In the genomic region with DNA sequence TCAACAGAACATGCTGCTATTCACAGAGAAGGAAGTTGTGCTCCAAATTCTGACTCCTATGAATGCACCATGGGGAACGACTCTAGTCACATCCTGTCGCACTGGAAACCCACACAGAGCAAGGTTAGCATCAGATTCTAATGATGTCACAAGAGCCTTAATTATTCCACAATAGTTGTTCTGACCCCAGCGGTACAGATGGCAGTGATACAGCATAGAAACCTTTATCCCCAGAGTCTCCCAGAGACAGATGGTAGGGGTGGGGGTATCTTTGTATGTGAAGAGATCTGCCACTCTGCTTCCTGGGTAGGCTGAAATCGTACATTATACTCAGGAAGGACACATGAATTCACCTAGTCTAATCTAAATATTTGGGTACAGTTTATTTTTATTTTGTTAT, we compare ENCODE assay signal across 20 mouse cellular contexts.
A peak's percentile ranks its signal among the peaks of the same experiment; 100 is the strongest.
DNase-seq lines count a peak whose midpoint lies in the region; ATAC-seq lines count a peak whose summit lies in the region.
"Had no signal": no experiment of that assay in that cellular context is flagged by ENCODE, and none has a peak within 500 bp of the region (broad histone marks: within the 10 kb centered on the region; RNA-seq: fewer than 3 reads in every experiment).

No protein-coding gene starts in this region.

- 71% methylated on average over 4 of the region's 4 CpGs for WGBS in forebrain, embryonic 12.5 days
- 87% methylated on average over 4 of the region's 4 CpGs for WGBS in forebrain, embryonic 10.5 days
- WGBS in midbrain, embryonic 12.5 days = 73% methylated on average over 4 of the region's 4 CpGs
- 45% methylated on average over 4 of the region's 4 CpGs for WGBS in midbrain, embryonic 16.5 days
- WGBS in hindbrain, embryonic 13.5 days = 50% methylated on average over 4 of the region's 4 CpGs
- WGBS in neural tube, embryonic 13.5 days = 57% methylated on average over 4 of the region's 4 CpGs

- H3K4me3 ChIP-seq in forebrain, embryonic 12.5 days (replicated peaks) = no peak overlapping the region
- H3K4me3 ChIP-seq in forebrain, embryonic 10.5 days = no peak overlapping the region
- H3K4me3 ChIP-seq in midbrain, embryonic 12.5 days = no peak overlapping the region
- H3K4me3 ChIP-seq in midbrain, embryonic 16.5 days (ENCODE audit: low read depth, low read length) = no peak overlapping the region
- H3K4me3 ChIP-seq in hindbrain, embryonic 13.5 days = no peak overlapping the region
- H3K4me3 ChIP-seq in neural tube, embryonic 13.5 days = no peak overlapping the region
- H3K4me3 ChIP-seq: embryonic facial prominence, embryonic 15.5 days; gastrocnemius, adult 2 months had no signal

- no peak overlapping the region for H3K27ac ChIP-seq in forebrain, embryonic 12.5 days
- H3K27ac ChIP-seq in forebrain, embryonic 10.5 days = no peak overlapping the region
- no peak overlapping the region for H3K27ac ChIP-seq in midbrain, embryonic 12.5 days (replicated peaks)
- no peak overlapping the region for H3K27ac ChIP-seq in midbrain, embryonic 16.5 days (ENCODE audit: low read length)
- no peak overlapping the region for H3K27ac ChIP-seq in hindbrain, embryonic 13.5 days
- no peak overlapping the region for H3K27ac ChIP-seq in neural tube, embryonic 13.5 days (replicated peaks)
- H3K27ac ChIP-seq: embryonic facial prominence, embryonic 15.5 days; gastrocnemius, adult 2 months had no signal

- DNase-seq in forebrain, embryonic 10.5 days (ENCODE audit: extremely low spot score, low spot score) = no peak
- no peak for DNase-seq in heart, adult 18-20 months
- DNase-seq: adrenal gland, adult 8-10 months; B cell, adult 2 months; cerebellum, adult 18-20 months; gastrocnemius, adult 2 months; heart, adult 11 months; kidney, adult 8-10 months; kidney, postnatal 25 days; layer of hippocampus, adult 9-11 months; lung, adult 18-20 months; right cerebral cortex, adult 18-20 months had no signal

- no peaks in the 10 kb centered on the region for H3K4me1 ChIP-seq in forebrain, embryonic 12.5 days
- no peaks in the 10 kb centered on the region for H3K4me1 ChIP-seq in forebrain, embryonic 10.5 days
- no peaks in the 10 kb centered on the region for H3K4me1 ChIP-seq in midbrain, embryonic 12.5 days
- no peaks in the 10 kb centered on the region for H3K4me1 ChIP-seq in midbrain, embryonic 16.5 days (ENCODE audit: control insufficient read depth, insufficient read depth, low read length)
- peaks cover 4% of the 10 kb centered on the region; the same call in 1 of the 2 replicates for H3K4me1 ChIP-seq in hindbrain, embryonic 13.5 days (replicated peaks)
- H3K4me1 ChIP-seq in neural tube, embryonic 13.5 days (replicated peaks) = no peaks in the 10 kb centered on the region
- H3K4me1 ChIP-seq: embryonic facial prominence, embryonic 15.5 days had no signal

- no peaks in the 10 kb centered on the region for H3K36me3 ChIP-seq in forebrain, embryonic 12.5 days (replicated peaks)
- no peaks in the 10 kb centered on the region for H3K36me3 ChIP-seq in forebrain, embryonic 10.5 days (replicated peaks)
- no peaks in the 10 kb centered on the region for H3K36me3 ChIP-seq in midbrain, embryonic 12.5 days
- no peaks in the 10 kb centered on the region for H3K36me3 ChIP-seq in midbrain, embryonic 16.5 days (ENCODE audit: control insufficient read depth, insufficient read depth, low read length)
- no peaks in the 10 kb centered on the region for H3K36me3 ChIP-seq in hindbrain, embryonic 13.5 days
- no peaks in the 10 kb centered on the region for H3K36me3 ChIP-seq in neural tube, embryonic 13.5 days
- H3K36me3 ChIP-seq: embryonic facial prominence, embryonic 15.5 days had no signal

- ATAC-seq in forebrain, embryonic 12.5 days (ENCODE audit: low FRiP score) = 0 out of 2 replicates have a peak, but pooled peaks have one; percentile 53
- ATAC-seq in midbrain, embryonic 12.5 days (ENCODE audit: low FRiP score, low read depth) = peak; percentile 82
- no peak for ATAC-seq in midbrain, embryonic 16.5 days
- peak; percentile 54; the same call in 1 of the 2 replicates for ATAC-seq in hindbrain, embryonic 13.5 days (ENCODE audit: low FRiP score)
- 0 out of 2 replicates have a peak, but pooled peaks have one; percentile 36 for ATAC-seq in neural tube, embryonic 13.5 days (ENCODE audit: low read depth)
- ATAC-seq in megakaryocyte-erythroid progenitor cell, adult 5-6 weeks (replicated peaks; ENCODE audit: low FRiP score, low TSS enrichment, poor library complexity, severe bottlenecking) = no peak
- ATAC-seq: inflammation-experienced regulatory T-cells, adult 6 months had no signal

- no peak overlapping the region for H3K4me2 ChIP-seq in forebrain, embryonic 12.5 days
- H3K4me2 ChIP-seq in midbrain, embryonic 12.5 days (replicated peaks) = no peak overlapping the region
- H3K4me2 ChIP-seq in midbrain, embryonic 16.5 days (ENCODE audit: low read length) = no peak overlapping the region
- no peak overlapping the region for H3K4me2 ChIP-seq in hindbrain, embryonic 13.5 days
- H3K4me2 ChIP-seq in neural tube, embryonic 13.5 days = no peak overlapping the region
- H3K4me2 ChIP-seq: embryonic facial prominence, embryonic 15.5 days had no signal

- no peaks in the 10 kb centered on the region for H3K27me3 ChIP-seq in forebrain, embryonic 12.5 days
- H3K27me3 ChIP-seq in forebrain, embryonic 10.5 days (ENCODE audit: poor library complexity, severe bottlenecking) = no peaks in the 10 kb centered on the region
- no peaks in the 10 kb centered on the region for H3K27me3 ChIP-seq in midbrain, embryonic 12.5 days
- H3K27me3 ChIP-seq in midbrain, embryonic 16.5 days (ENCODE audit: control insufficient read depth, insufficient read depth, low read depth, low read length) = no peaks in the 10 kb centered on the region
- no peaks in the 10 kb centered on the region for H3K27me3 ChIP-seq in hindbrain, embryonic 13.5 days
- no peaks in the 10 kb centered on the region for H3K27me3 ChIP-seq in neural tube, embryonic 13.5 days
- H3K27me3 ChIP-seq: embryonic facial prominence, embryonic 15.5 days had no signal

- no peaks in the 10 kb centered on the region for H3K9me3 ChIP-seq in forebrain, embryonic 12.5 days
- H3K9me3 ChIP-seq in forebrain, embryonic 10.5 days = no peaks in the 10 kb centered on the region
- H3K9me3 ChIP-seq in midbrain, embryonic 12.5 days = no peaks in the 10 kb centered on the region
- no peaks in the 10 kb centered on the region for H3K9me3 ChIP-seq in midbrain, embryonic 16.5 days (replicated peaks; ENCODE audit: control insufficient read depth, low read length, poor library complexity, severe bottlenecking)
- no peaks in the 10 kb centered on the region for H3K9me3 ChIP-seq in hindbrain, embryonic 13.5 days
- no peaks in the 10 kb centered on the region for H3K9me3 ChIP-seq in neural tube, embryonic 13.5 days
- H3K9me3 ChIP-seq: embryonic facial prominence, embryonic 15.5 days had no signal

- H3K9ac ChIP-seq in forebrain, embryonic 12.5 days = no peak overlapping the region
- H3K9ac ChIP-seq in midbrain, embryonic 12.5 days (replicated peaks) = no peak overlapping the region
- H3K9ac ChIP-seq in midbrain, embryonic 16.5 days (ENCODE audit: low read depth, low read length) = no peak overlapping the region
- no peak overlapping the region for H3K9ac ChIP-seq in hindbrain, embryonic 13.5 days
- no peak overlapping the region for H3K9ac ChIP-seq in neural tube, embryonic 13.5 days
- H3K9ac ChIP-seq: embryonic facial prominence, embryonic 15.5 days had no signal

Comparison
In these comparisons a context has a peak if more than half of its experiments do, and no peak if none do; other contexts are left out.
1. ATAC-seq: peak in forebrain, embryonic 12.5 days (single experiment), midbrain, embryonic 12.5 days (single experiment), hindbrain, embryonic 13.5 days (single experiment) and neural tube, embryonic 13.5 days (single experiment); none in midbrain, embryonic 16.5 days (single experiment) and megakaryocyte-erythroid progenitor cell, adult 5-6 weeks (single experiment).